Mouse (Mus musculus): ENCODE results near the gene Tldc2. TPM values are rescaled to one million over a fixed set of nuclear protein-coding genes. Genes with fewer than 3 reads are reported as not detected.
A peak's percentile ranks its signal among the peaks of the same experiment; 100 is the strongest.

Gene Tldc2
- not detected in 2 replicates for polyA plus RNA-seq (2015; fragmentation: Nextera tagmentation; extraction: Ambion mirVana)

DNA sequence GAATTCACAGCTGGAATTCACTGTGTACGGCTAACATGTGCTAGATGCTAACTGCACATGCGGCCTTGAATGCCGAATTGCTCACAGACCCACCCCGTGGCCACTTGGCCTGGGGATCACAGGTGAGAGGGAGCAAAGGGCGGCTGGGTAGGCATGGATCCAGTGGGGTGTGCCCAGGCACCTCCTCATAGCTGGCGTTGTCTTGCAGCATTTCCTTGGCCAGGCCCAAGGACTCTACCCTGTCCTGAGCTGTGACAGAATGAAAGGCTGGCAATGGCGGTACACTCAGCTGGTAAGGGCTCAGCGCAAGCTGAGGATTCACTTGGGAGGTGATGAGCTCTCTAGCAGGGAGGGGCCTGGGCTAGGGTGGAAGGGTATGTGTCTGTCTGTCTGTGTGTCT is at the start of gene Tldc2:
Gene Tldc2 (plus strand): TSS at position 260 of the 400 bp plus-strand sequence.
- no peak within 1 kb of the TSS for H3K9ac ChIP-seq
- peaks cover 7% of the 10 kb centered on the region for H3K4me1 ChIP-seq
- H3K27me3 ChIP-seq: no peaks in the 10 kb centered on the region
- no peaks in the 10 kb centered on the region for H3K36me3 ChIP-seq
- no peak within 1 kb of the TSS for H3K27ac ChIP-seq
- 82% methylated on average over 8 of the region's 8 CpGs for WGBS
- no peak within 1 kb of the TSS for H3K4me3 ChIP-seq
- no peak within 1 kb of the TSS for H3K4me2 ChIP-seq
- ATAC-seq (ENCODE audit: insufficient number of reproducible peaks, insufficient read depth, low FRiP score, low TSS enrichment, low read depth): no peak
- H3K9me3 ChIP-seq: no peaks in the 10 kb centered on the region

DNA sequence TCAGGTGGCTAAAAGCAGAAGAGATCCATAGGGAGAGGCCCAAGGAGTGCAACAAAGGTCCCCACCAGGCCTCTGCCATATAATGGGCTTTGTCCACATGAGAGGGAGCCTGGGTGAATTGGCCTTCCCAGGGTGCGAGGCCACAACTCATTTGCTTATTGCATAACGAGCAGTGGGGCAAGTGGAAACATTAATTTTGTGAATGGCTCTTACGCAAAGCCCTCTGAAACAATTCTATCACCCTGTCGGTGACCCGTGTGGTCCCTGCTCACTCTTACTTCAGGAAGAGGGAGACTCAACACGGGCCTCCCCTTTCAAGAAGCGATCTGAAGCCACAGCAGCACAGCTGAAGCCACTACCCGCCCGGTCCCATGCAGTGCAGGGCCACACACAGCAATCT is 49.6 kb upstream of the Tldc2 start:
- no peaks in the 10 kb centered on the region for H3K4me1 ChIP-seq
- no peak overlapping the region for H3K4me2 ChIP-seq
- no peak overlapping the region for H3K4me3 ChIP-seq
- H3K27ac ChIP-seq: no peak overlapping the region
- peaks cover 86% of the 10 kb centered on the region for H3K36me3 ChIP-seq
- no peak overlapping the region for H3K9ac ChIP-seq
- no peaks in the 10 kb centered on the region for H3K9me3 ChIP-seq
- WGBS: 90% methylated on average over 9 of the region's 9 CpGs
- no peaks in the 10 kb centered on the region for H3K27me3 ChIP-seq
- ATAC-seq (ENCODE audit: insufficient number of reproducible peaks, insufficient read depth, low FRiP score, low TSS enrichment, low read depth): no peak

DNA sequence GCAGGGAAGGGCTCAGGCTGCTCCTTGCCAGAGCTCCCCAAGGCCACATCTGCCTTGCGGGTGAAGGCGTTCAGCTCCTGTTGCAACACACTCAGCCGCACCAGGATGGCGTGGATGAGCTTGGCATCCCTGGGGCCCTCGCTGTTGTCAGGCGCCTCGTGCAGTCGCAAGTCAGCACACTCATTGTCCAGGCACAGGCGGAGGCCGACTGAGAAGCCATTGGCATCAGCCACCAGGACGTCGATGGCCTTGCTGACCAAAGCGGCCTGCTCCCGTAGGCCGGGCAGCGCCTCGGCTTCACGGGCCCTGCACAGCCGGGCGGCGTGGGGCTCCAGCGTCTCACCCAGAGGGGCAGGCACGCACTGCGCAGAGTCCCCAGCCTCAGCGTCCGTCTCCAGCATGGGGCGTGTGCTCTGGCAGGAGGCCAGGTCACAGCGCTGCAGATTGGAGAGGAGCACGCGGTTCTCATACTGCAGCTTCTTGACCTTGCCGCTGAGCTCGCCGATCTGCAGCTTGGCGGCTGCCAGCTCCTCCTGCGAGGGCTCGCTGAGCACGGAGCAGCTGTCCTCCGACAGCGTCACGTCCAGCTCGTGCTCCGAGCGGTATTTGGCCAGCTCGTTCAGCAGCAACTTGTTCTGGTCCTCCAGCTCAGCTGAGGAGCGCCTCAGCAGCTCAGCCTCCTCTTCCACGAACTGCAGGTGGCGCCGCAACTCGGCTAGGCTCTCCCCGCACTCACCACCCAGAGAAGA is 46.8 kb upstream of the Tldc2 start:
- WGBS: 92% methylated on average over 50 of the region's 50 CpGs

DNA sequence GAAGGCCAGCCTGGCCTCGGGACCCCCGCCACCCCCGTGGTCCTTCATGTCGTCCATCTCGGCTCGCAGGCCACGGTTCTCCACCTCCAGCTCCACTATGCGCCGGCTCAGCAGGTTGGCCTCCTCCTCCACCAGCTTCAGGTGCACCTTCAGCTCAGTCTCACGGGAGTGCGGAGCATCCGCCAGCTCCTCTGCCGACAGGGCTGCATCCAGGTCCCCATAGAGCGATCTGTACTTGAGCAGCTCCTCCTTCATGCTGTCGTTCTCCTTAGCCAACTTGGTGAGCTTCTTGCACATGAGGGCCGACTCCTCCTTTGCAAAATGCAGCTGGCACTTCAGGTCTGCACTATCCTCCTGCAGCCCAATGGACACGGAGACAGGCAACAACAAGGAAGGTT is 46.2 kb upstream of the Tldc2 start:
- H3K27me3 ChIP-seq: no peaks in the 10 kb centered on the region
- peaks cover 9% of the 10 kb centered on the region for H3K4me1 ChIP-seq
- H3K9ac ChIP-seq: no peak overlapping the region
- no peaks in the 10 kb centered on the region for H3K9me3 ChIP-seq
- peaks cover 81% of the 10 kb centered on the region for H3K36me3 ChIP-seq
- no peak overlapping the region for H3K27ac ChIP-seq
- no peak overlapping the region for H3K4me2 ChIP-seq
- H3K4me3 ChIP-seq: no peak overlapping the region
- WGBS: 83% methylated on average over 17 of the region's 17 CpGs
- ATAC-seq (ENCODE audit: insufficient number of reproducible peaks, insufficient read depth, low FRiP score, low TSS enrichment, low read depth): no peak; the same call in 1 of the 2 replicates

More for the DNA sequence above, 46.8 kb upstream of the Tldc2 start:
- peaks cover 81% of the 10 kb centered on the region for H3K36me3 ChIP-seq
- no peak overlapping the region for H3K9ac ChIP-seq
- no peak for ATAC-seq (ENCODE audit: insufficient number of reproducible peaks, insufficient read depth, low FRiP score, low TSS enrichment, low read depth)
- no peak overlapping the region for H3K4me3 ChIP-seq
- peaks cover 9% of the 10 kb centered on the region for H3K4me1 ChIP-seq
- no peaks in the 10 kb centered on the region for H3K9me3 ChIP-seq
- H3K27me3 ChIP-seq: no peaks in the 10 kb centered on the region
- H3K27ac ChIP-seq: no peak overlapping the region
- no peak overlapping the region for H3K4me2 ChIP-seq

DNA sequence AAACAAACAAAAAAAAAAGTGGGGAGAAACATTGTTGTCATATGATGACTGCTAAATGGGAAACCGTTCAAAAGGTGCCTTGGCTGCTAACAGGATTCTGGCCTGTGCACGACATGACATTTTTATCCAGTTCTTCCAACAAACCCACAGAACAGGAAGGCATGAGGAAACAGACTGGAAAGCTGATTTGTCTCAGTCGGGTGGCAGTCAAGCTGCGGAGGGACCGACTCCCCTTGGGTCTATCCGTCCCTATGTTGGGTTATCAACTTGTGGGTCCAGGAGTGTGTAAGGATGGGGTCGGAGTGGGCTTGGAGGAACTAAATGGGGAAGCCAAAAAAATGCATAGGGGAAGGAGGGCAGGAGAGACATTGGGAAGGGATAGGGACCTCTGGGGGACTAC is 45.4 kb upstream of the Tldc2 start:
- peaks cover 9% of the 10 kb centered on the region for H3K4me1 ChIP-seq
- no peaks in the 10 kb centered on the region for H3K27me3 ChIP-seq
- no peak overlapping the region for H3K27ac ChIP-seq
- H3K4me3 ChIP-seq: no peak overlapping the region
- no peaks in the 10 kb centered on the region for H3K9me3 ChIP-seq
- no peak overlapping the region for H3K9ac ChIP-seq
- H3K36me3 ChIP-seq: peaks cover 86% of the 10 kb centered on the region
- no peak overlapping the region for H3K4me2 ChIP-seq
- 90% methylated on average over 7 of the region's 7 CpGs for WGBS
- ATAC-seq (ENCODE audit: insufficient number of reproducible peaks, insufficient read depth, low FRiP score, low TSS enrichment, low read depth): no peak

DNA sequence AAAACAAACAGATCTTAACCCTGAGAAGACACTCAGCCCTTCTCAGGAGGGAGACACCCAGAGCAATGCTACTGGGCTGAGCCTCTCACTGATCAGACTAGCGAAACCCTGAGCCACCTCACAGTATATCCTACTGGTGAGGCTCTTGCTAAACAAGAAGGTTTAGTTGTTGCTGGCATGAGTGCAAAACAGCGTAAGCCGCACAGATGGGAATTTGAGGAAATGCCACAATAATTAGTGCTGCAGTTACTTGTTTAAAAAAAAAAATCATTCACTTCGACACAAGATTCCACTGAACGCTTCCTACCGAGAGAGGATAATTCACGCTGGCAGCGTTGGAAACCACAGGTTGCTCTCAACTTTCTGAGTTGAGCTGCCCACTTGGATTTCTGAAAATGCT is 43.3 kb upstream of the Tldc2 start:
- H3K4me1 ChIP-seq: peaks cover 16% of the 10 kb centered on the region
- 59% methylated on average over 8 of the region's 8 CpGs for WGBS
- H3K9me3 ChIP-seq: no peaks in the 10 kb centered on the region
- peaks cover 75% of the 10 kb centered on the region for H3K36me3 ChIP-seq
- no peak overlapping the region for H3K9ac ChIP-seq
- no peaks in the 10 kb centered on the region for H3K27me3 ChIP-seq
- H3K4me3 ChIP-seq: no peak overlapping the region
- H3K27ac ChIP-seq: 0 out of 2 replicates have a peak overlapping the region, but pooled peaks have one; percentile 28
- no peak overlapping the region for H3K4me2 ChIP-seq
- no peak for ATAC-seq (ENCODE audit: insufficient number of reproducible peaks, insufficient read depth, low FRiP score, low TSS enrichment, low read depth)

DNA sequence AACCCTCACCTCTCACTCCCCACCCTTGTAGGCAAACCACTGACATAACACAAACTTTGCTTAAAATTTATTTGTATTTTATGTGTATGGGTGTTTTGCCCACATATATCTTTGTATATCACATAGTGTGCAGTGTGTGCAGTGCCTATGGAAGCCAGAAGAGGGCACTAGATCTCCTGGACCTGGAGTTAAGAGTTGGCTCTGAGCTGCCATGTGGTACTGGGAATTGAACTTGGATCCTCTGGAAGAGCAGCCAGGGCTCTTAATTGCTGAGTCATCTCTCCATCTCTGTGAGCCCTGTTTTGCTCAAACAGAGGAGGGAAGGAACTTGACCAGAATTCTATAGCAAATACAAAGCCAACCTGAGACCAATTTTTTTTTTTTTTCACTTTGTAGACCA is 42.9 kb upstream of the Tldc2 start:
- Histone ChIP-seq H3K27me3 (no peaks in the 10 kb centered on the region), H3K9ac (no peak overlapping the region), H3K4me2 (no peak overlapping the region), H3K9me3 (no peaks in the 10 kb centered on the region), H3K4me1 (peaks cover 16% of the 10 kb centered on the region), H3K36me3 (peaks cover 75% of the 10 kb centered on the region), H3K4me3 (no peak overlapping the region), H3K27ac (no peak overlapping the region)
- ATAC-seq (ENCODE audit: insufficient number of reproducible peaks, insufficient read depth, low FRiP score, low TSS enrichment, low read depth): no peak

DNA sequence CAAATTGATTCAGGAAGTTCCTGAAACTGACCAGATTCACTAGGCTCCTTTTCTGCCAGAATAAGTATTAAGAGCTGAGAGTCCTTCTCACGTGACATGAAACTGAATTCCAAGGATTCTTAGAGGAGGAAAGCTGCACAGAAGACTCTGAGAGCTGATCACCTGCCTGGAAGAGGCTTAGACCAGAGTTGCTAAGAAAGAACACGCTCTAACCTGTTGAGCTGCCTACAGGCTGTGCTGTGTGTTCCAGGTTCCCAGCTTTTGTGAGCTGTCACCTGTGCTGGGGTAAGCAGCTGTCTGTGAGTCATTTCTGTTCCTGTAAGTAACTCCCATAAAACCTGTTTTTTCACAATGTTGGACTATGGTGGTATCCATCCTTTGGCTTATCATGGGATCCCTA is 40.9 kb upstream of the Tldc2 start:
- H3K36me3 ChIP-seq: peaks cover 74% of the 10 kb centered on the region
- 91% methylated on average over 2 of the region's 2 CpGs for WGBS
- no peak for ATAC-seq (ENCODE audit: insufficient number of reproducible peaks, insufficient read depth, low FRiP score, low TSS enrichment, low read depth)

DNA sequence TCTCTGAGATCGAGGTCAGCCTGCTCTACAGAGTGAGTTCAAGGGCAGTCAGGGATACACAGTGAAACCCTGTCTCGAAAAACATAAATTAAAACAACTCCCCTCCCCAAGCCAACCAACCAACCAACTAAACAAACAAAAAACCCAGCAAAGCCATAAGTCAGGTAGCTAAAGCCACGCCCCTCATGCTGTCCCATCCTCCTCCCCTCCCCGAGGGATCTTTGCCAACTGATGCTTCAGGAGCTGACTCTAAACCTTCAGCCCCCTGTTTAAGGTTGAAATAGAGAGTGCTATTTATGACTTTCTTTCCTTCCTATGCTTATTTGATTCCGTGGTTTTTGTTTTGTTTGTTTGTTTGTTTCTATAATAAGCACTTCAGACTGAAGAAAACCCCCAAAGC is 39.9 kb upstream of the Tldc2 start:
- Histone ChIP-seq H3K36me3 (peaks cover 71% of the 10 kb centered on the region), H3K27me3 (no peaks in the 10 kb centered on the region), H3K4me1 (peaks cover 17% of the 10 kb centered on the region), H3K27ac (no peak overlapping the region), H3K9ac (no peak overlapping the region), H3K4me3 (no peak overlapping the region), H3K9me3 (no peaks in the 10 kb centered on the region), H3K4me2 (no peak overlapping the region)
- 89% methylated on average over 5 of the region's 5 CpGs for WGBS
- no peak for ATAC-seq (ENCODE audit: insufficient number of reproducible peaks, insufficient read depth, low FRiP score, low TSS enrichment, low read depth)

More for the DNA sequence above, 40.9 kb upstream of the Tldc2 start:
- Histone ChIP-seq H3K4me3 (no peak overlapping the region), H3K9me3 (no peaks in the 10 kb centered on the region), H3K27ac (no peak overlapping the region), H3K27me3 (no peaks in the 10 kb centered on the region), H3K9ac (no peak overlapping the region), H3K4me1 (peaks cover 16% of the 10 kb centered on the region), H3K4me2 (no peak overlapping the region)

DNA sequence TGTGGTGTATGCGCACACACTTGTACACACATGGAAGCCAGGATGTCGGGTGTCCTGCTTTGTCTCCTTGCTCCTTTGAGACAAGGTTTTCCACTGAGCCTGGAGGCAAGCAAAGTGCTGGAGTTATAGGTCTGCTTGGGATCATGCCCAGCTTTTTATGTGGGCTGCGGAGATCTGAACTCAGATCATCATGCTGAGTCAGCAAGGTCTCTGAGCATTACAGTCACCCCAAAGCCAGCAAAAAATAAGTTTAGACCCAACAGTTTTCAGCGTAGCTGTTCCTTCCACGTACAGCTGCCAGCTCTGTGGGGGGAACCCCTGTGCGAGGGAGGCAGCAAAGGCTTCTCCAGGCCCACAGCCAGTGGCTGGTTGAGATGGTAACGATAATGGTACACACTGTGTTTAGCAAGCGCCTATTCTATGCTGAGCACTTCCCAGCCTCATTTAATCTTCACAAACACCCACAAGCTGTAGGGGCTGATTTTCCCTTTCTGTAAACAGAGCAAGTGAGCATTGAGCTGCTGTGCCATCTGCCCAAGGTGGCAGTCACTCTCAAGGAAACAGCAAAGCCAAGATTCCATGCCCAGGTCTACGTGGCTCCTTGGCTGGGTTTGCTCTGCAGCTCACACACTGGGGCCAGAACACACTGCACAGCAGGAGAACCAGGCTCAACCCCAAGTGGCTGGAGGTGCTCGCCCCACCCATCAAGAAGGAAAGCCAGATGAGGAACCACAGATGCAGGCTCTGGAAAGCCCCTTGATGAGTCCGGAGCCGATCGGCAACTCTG is 38.3 kb upstream of the Tldc2 start:
- Histone ChIP-seq H3K4me1 (peaks cover 15% of the 10 kb centered on the region), H3K36me3 (peaks cover 81% of the 10 kb centered on the region), H3K27ac (no peak overlapping the region), H3K4me2 (no peak overlapping the region), H3K9me3 (no peaks in the 10 kb centered on the region), H3K27me3 (no peaks in the 10 kb centered on the region), H3K9ac (no peak overlapping the region), H3K4me3 (no peak overlapping the region)
- no peak for ATAC-seq (ENCODE audit: insufficient number of reproducible peaks, insufficient read depth, low FRiP score, low TSS enrichment, low read depth)
- WGBS: 91% methylated on average over 13 of the region's 13 CpGs

DNA sequence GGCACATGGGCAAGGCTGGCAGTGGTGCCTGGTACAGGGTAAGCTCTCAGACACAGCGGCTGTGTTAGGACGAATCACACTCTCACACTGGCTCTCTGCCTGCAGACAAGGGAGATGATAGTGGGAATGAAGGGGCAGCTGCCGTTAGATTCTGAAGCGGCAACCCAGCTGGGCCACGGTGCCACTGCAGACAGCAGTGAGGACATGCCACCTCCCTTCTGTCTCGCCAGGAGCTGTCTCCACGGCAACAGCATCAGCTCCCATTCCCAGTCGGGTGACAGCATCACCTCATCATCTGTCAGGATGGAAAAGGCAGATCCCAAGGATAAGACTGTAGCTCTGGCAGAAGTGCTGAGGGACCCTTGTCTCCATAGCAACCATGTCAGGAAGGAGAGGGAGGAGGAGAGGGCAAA is 37.0 kb upstream of the Tldc2 start:
- Histone ChIP-seq H3K4me3 (no peak overlapping the region), H3K27me3 (no peaks in the 10 kb centered on the region), H3K27ac (no peak overlapping the region), H3K9me3 (no peaks in the 10 kb centered on the region), H3K9ac (no peak overlapping the region), H3K4me2 (no peak overlapping the region), H3K4me1 (peaks cover 19% of the 10 kb centered on the region), H3K36me3 (peaks cover 83% of the 10 kb centered on the region)
- ATAC-seq (ENCODE audit: insufficient number of reproducible peaks, insufficient read depth, low FRiP score, low TSS enrichment, low read depth): no peak
- 83% methylated on average over 8 of the region's 8 CpGs for WGBS

DNA sequence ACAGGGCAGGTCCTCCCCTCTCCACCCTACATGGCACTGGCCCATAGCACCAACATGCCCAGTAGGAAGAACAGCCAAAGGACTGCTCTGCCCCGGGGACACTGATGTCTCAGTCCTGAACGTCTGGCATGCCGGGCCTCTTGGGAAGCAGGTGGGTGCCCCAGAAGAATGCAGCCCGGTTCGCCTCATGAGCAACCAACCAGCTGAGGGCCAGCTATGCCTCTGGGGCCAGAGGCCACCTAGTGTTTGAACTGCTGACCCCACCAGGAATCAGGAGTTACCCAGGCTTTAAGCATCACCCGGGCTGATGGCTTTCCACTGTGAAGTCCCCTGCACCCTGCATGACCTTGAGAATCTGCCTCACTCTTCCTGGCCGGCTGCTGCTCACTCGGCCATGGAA is 34.4 kb upstream of the Tldc2 start:
- H3K9ac ChIP-seq: no peak overlapping the region

More for the DNA sequence above, 34.4 kb upstream of the Tldc2 start:
- no peaks in the 10 kb centered on the region for H3K9me3 ChIP-seq
- 79% methylated on average over 8 of the region's 8 CpGs for WGBS
- peaks cover 79% of the 10 kb centered on the region for H3K36me3 ChIP-seq
- H3K4me3 ChIP-seq: no peak overlapping the region
- no peaks in the 10 kb centered on the region for H3K27me3 ChIP-seq
- peaks cover 29% of the 10 kb centered on the region for H3K4me1 ChIP-seq
- H3K27ac ChIP-seq: no peak overlapping the region
- H3K4me2 ChIP-seq: no peak overlapping the region
- ATAC-seq (ENCODE audit: insufficient number of reproducible peaks, insufficient read depth, low FRiP score, low TSS enrichment, low read depth): no peak
